Mouse (Mus musculus) R1 (cell line): ENCODE measurements around the gene Gm3435.
"Not testable (repeated sequence)": the region's sequence is repeated elsewhere in the genome, so short reads cannot be mapped to it uniquely, and the experiment has no call there.

Source experiments
- DNase-seq: peaks from one replicate; pipeline ENCODE4 v3.0.0-alpha.2; 2018; ENCODE audit warnings: low read depth, low spot score

The Gm3435 gene

GRCm38 (mm10) chr17:15040455-15040854, 30.5 kb downstream of the Gm3435 start:
- not testable (repeated sequence) for DNase-seq

GRCm38 (mm10) chr17:15041175-15041729, 31.3 kb downstream of the Gm3435 start, which contains the start of the genes Ermard, Tcte3 and Gm3448:
TSS of gene Ermard (plus strand) at chr17:15041208.
TSS of gene Tcte3 (minus strand) at chr17:15041488.
TSS of gene Gm3448 (minus strand) at chr17:15041537.
- DNase-seq: not testable (repeated sequence)

GRCm38 (mm10) chr17:15050338-15050737, 40.4 kb downstream of the Gm3435 start:
- DNase-seq: not testable (repeated sequence)

- DNase-seq: peak; percentile 67
Measured at GRCm38 (mm10) chr17:15052766-15053165, 42.8 kb downstream of the Gm3435 start.

- DNase-seq: not testable (repeated sequence)
Measured at GRCm38 (mm10) chr17:15053183-15053828, 43.3 kb downstream of the Gm3435 start.

GRCm38 (mm10) chr17:15053829-15054200, 43.8 kb downstream of the Gm3435 start:
- DNase-seq: not testable (repeated sequence)

- no peak for DNase-seq
Measured at GRCm38 (mm10) chr17:15055925-15056324, 45.9 kb downstream of the Gm3435 start.

- DNase-seq: no peak
Measured at GRCm38 (mm10) chr17:15058161-15058591, 48.2 kb downstream of the Gm3435 start.

- peak; percentile 20 for DNase-seq
Measured at GRCm38 (mm10) chr17:15059646-15060045, 49.7 kb downstream of the Gm3435 start.

GRCm38 (mm10) chr17:15060356-15060755, 50.4 kb downstream of the Gm3435 start:
- no peak for DNase-seq

- DNase-seq: peak; percentile 81
Measured at GRCm38 (mm10) chr17:15065391-15066024, 55.5 kb downstream of the Gm3435 start.

GRCm38 (mm10) chr17:15066066-15066465, 56.1 kb downstream of the Gm3435 start:
- DNase-seq: peak; percentile 64

GRCm38 (mm10) chr17:15066911-15067310, 56.9 kb downstream of the Gm3435 start:
- no peak for DNase-seq

- DNase-seq: no peak
Measured at GRCm38 (mm10) chr17:15068040-15068792, 58.2 kb downstream of the Gm3435 start.

- no peak for DNase-seq
Measured at GRCm38 (mm10) chr17:15069124-15069523, 59.1 kb downstream of the Gm3435 start.
